Mouse (Mus musculus): ENCODE measurements at regions not wholly inside any gene's neighbourhood (a gene's known extent, or its start where the extent isn't known, plus 50 kb on each side); places are given as distances from the start of the nearest gene placed in this dataset.

DNA sequence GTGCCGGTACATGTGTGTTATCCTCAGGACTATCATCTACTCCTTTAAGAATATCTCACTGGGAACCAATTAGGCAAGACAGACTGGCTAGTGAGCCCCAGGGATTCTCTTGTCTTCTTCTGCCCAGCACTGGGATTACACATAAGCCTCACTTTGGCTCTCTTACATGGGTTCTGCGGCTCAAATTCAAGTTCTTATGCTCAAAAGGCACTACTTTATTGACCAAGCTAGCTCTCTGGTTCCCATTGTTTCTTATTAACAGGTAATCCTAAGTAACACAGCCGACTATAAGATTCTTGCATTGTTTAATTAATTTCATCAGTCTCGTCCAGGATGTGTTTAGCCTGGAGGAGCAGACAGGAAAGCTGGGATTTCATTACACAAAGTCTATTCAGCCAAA, 80.3 kb upstream of the Tab2 start:
- TF ChIP-seq CTCF (IDR thresholded peaks at IDR 0.05; ENCODE audit: borderline replicate concordance, insufficient read depth, low read length) (no peak), POLR2A (IDR thresholded peaks at IDR 0.05; ENCODE audit: low read depth, low read length) (no peak)
